Mouse (Mus musculus) liver, postnatal 0 days (tissue): ENCODE results near the gene Padi2.

Experiments used
- CTCF ChIP-seq: sonication (generic); IDR thresholded peaks from 2 replicates; pipeline ENCODE4 v1.5.1; 2016; ENCODE audit warnings: antibody characterized with exemption, low read depth
- EP300 ChIP-seq: IDR thresholded peaks from 2 replicates; pipeline ENCODE4 v1.6.1; 2016; ENCODE audit warnings: antibody characterized with exemption, low read depth, mild to moderate bottlenecking

DNA sequence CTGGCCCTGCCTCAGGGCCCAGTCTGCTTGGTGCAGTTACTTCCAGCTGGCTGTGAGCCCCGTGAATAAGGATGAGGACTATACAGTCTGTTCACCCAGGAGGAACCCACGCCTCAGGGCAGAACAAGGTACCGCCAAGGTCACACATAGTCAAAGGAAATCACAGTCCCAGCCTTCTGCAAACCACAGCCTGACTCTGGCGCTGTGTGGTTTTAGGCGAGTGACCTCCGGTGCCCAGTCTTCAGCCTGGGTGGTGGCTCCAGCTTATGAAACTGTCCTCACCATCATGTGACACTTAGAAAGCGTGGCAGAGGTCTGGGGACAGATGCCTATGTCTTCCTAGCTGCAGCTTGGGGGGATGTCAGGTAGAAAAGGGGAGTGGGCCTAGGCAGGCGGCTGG, 89.7 kb downstream of the Padi2 start:
- TF ChIP-seq CTCF (no peak), EP300 (no peak)
